Mouse (Mus musculus): ENCODE data around the gene Cdc42ep3. TPM values are rescaled to one million over a fixed set of nuclear protein-coding genes. Genes with fewer than 3 reads are reported as not detected.

The Cdc42ep3 gene
- total RNA-seq (2021), result 1 to 10 TPM; 3.4 to 5.1 TPM

DNA sequence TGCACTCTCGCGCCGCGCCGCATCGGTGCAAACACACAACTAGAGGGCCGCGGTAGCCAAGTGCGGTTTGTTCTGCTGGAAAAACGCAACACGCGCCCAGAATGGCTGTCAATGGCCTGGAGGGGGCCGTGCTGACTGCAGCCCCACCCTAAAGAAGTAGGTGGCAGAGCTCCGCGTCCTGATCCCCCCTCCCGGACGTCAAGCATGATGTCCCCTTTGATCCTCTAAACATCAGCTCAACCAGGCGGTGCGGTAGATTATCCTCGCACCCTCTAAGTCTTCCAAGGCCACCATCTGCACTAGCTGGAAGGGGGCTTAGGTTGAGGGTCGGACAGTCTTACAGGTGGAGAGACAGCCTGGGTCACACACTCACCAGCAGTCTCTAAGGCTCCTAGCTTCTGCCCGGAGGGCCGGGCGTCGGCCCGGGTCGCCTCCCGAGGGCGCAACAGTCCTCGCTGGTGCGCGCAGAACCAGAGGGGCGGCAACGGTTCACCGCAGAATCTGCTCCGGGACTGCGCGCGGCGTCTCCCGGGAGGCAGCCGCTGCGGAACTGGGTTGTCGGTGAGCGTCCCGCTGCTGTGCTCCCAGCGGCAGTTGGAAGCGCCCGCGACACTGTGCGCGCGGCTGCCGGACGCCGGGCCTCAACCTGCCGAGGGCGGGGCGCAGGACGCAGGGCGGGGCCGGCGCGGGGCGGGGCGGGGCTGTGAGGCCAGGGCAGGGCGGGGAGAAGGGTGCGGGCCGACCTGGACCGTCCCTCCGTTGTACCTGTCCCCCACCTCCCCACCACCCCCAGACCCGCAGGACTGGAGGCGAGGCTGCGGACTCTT is at the start of gene Cdc42ep3:
Cdc42ep3 (minus strand) TSS at position 648 of the 827 bp plus-strand sequence.
- peak; percentile 41 to 44 for DNase-seq

- DNase-seq, result no peak
Observed at GRCm38 (mm10) chr17:79400356-79400755, 45.5 kb upstream of the Cdc42ep3 start.

DNA sequence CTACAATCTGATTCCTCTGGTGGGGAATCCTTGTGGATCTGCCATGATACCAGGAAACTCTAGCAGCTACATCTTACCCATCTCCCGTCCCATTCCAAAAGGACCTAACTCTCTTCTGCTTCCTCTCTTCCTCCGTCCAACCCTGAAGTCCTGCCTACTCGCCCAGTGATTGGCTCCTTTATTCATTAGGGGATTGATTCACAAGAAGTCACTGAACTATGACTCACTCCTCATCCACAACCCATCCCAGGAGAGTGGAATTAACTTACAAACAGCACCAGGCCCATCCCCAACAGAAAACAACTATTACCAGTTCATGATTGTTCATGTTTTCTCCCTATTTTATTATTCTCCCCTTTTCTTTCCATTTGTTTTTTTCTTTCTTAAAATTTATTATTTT is 43.5 kb upstream of the Cdc42ep3 start:
- no peak for DNase-seq

GRCm38 (mm10) chr17:79394799-79395198 is 39.9 kb upstream of the Cdc42ep3 start:
- DNase-seq, result no peak

DNA sequence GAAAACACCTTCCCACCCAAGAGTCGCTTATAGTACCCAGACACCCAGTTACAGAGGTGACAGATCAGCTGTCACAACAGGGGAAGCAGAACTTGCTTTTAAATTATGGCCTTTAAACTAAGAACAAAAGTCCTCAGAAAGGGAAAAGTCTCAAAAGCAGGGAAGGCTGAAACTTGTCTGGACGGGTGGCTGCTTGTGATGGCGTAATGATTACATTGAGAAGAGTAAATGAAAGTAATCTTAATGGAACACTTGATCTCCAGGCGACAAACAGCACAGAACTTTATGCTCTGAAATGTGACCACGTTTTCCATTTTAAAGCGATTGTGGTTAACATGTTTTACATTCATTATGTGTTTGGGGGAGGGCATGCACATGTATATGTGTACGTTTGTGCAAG is 39.0 kb upstream of the Cdc42ep3 start:
- no peak for DNase-seq

DNA sequence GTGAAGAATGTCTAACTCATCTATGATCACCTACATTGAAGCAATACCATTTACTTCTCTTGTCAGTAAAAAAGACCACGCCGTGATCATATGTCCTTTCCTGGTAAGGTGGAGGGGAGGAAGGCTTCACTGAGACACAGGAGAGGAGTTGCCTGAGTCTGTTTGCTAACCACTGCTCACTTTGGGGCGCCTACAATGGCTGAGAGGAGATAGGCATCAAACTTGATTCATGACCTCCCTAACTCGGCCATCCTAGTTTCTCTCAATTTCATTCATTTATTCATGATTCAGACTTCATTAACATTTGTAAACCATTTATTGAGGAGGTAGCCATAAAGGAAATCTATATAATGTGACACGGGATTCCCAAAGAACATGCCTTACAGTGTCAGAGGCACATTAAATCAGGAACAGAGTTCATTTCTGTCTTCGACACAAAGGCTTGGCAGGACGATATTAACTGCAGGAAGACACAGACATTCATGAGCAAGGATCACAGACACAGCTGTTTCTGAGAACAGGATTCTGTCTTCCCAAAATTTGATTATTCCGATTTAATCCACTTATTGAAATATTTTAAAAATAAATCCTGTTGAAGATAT is 32.7 kb upstream of the Cdc42ep3 start:
- DNase-seq, result no peak

DNA sequence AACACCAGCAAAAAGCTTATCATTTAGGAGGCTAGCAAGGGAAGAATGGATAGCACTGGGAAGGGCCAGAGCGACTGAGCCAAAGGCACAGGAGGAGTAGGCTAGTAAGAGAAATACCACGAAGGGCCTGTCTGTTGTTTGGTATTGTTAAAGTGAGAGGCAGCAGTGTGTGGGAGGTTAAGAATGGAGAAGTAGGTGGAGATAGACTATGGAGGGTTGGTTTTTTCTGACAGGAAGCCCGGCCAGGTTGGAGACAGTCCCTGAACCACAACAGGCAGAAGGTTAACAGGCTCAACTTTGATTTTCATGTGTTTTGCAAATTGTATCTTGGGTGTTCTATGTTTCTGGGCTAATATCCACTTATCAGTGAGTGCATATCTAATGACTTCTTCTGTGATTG is 26.6 kb upstream of the Cdc42ep3 start:
- DNase-seq, result no peak

- no peak for DNase-seq
Observed at GRCm38 (mm10) chr17:79379191-79379590, 24.3 kb upstream of the Cdc42ep3 start.

DNA sequence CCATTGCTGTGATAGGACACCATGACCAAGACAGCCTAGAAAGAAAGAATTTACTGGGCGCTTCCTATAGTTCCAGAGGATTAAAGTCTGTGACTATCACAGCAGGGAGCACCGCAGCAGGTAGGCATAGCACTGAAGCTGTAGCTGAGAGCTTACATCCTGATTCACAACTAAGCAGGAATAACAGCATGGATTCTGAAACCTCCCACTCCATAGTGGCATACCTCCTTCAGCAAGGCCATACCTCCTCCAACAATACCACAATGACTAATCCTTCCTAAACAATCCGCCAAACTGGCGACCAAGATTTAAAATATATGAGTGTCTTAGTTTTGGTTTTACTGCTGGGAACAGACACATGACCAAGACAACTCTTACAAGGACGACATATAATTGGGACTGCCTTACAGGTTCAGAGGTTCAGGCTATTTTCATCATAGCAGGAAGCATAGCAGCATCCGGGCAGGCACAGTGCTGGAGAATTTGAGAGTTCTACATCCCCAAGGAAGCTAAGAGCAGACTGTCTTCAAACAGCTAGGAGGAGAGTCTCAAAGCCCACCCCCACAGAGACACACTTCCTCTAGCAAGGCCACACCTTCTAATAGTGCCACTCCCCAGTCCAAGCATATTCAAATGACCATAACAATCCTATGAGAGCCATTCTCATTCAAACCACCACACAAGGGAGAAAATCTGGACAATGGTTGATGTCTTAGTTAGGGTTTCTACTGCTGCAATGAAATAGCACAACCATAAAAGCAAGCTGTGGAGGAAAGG is 21.7 kb upstream of the Cdc42ep3 start:
- DNase-seq, result no peak

GRCm38 (mm10) chr17:79372973-79373372 is 18.1 kb upstream of the Cdc42ep3 start:
- DNase-seq, result no peak

DNA sequence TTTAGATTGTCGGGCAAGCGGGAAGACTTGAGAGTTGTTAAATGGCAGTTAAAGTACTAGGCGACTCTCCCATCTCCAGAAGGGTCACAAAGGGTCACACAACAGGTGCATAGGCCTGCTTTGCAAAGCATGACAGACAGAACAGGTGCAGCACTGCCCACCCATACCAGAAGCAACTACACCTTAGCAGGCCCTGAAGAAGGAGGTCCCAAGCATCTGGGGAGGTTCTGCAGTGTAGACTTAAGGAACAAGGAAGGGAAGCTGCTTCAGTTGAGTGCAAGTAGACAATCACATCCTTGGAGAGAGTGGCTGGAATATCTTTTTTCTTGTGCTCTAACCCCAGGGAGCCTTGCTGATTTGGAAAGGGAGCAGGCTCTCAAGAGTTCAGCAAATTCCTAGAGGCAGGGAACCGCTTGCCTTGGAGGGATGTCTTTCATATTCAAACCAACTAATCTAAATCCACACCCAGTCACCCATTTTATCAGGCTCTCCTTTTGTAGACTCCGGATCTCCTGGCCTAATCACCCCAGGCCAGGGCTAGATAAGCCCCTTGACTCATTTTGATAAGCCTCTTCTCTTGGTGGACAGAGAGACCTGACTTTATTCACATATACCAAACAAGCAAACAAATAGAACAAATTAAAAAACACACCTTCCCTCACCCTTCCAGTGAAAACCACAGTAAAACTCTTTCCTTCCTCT is 10.0 kb upstream of the Cdc42ep3 start:
- DNase-seq, result no peak

- DNase-seq, result no peak
Observed at GRCm38 (mm10) chr17:79356071-79356601, 1.2 kb upstream of the Cdc42ep3 start.

- peak; percentile 47 to 49 for DNase-seq
Observed at GRCm38 (mm10) chr17:79355271-79355991, 540 bp upstream of the Cdc42ep3 start.

GRCm38 (mm10) chr17:79354174-79354443 is 782 bp downstream of the Cdc42ep3 start:
- no peak for DNase-seq

GRCm38 (mm10) chr17:79353446-79354173 is 1.3 kb downstream of the Cdc42ep3 start:
- DNase-seq, result no peak

DNA sequence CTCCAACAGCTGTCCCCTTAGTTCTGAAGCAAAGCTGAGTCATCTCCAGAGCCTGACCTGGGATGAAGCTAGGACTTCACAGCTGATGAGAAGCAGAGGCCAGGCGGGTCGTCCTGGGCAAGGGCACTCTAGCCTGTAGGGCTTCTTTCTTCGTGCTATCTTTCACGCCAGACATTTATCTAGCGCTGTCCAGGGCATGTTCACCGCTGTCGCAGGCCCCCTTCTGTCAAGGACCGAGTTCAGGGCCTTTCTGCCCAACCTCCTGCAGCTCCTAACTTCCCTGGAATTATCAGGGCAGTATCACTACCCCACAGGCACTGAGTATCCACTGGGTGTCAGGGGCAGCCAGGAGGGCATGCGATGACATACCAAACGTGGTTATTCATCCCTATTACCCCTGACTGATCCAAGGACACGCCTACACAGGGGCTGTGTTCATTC is 4.1 kb downstream of the Cdc42ep3 start:
- no peak for DNase-seq

- DNase-seq, result no peak
Observed at GRCm38 (mm10) chr17:79349371-79349770, 5.5 kb downstream of the Cdc42ep3 start.

DNA sequence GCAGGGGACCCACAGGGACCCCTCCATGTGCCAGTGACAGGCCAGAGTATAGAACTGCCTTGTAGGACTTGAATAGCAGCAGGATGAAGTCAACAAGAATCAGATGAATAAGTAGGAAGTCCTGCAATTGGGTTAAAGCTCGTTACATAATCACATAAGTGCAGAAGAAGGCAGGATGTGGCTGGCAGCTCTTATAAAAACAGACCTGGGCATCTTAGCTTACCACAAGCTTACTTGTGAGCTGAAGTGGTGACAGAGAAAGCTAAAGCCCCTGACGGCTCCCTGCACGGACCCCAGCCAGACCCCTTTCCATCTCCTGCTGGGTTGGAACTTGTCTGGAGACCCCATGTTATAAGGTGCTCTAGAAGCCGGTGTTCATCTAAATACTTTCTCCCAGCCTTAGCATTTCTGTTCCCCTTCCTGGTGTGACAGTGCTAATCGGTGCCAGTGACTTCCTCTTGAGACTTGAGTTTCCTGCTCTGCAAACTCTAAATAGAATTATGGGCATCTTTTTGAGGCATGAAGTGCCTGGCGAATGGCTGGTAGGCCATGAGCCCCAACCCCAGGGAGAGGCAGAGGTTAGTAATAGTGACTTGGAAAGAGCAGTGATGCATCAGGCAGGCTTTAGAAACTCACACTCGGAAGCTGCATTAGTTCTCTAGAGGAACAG is 6.8 kb downstream of the Cdc42ep3 start:
- DNase-seq, result no peak

GRCm38 (mm10) chr17:79347291-79347690 is 7.6 kb downstream of the Cdc42ep3 start:
- no peak for DNase-seq

DNA sequence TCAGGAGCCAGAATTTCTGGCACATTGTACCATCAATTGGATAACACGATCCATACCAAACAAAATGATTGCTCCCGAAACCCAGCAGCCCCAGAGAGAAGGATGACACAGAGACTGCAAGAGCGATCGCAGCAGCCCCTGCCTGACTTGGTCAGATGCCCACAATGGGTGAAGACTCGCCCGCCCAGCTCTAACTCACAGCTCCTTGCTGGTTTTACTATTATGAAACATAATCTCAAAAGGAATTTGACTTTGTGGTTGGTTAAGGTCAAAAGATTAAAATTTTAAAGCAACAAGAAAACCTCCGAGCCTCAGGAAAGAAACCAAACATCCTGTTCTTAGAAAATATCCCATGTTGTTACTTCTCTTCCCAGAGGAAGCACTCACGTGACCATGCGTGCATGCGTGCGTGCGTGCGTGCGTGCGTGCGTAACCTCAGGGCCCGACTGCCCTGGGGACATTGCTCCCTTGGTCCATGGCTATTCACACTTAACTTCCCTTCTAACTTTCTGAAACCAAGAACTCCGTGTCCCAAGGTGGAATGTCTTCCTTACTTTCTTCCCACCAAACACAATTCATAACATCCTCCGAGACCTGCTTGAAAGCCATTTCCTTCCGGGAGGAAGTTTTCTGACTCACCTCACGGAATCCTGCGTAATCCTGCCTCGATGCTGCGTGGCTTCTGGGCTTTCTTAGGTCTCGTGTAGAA is 9.7 kb downstream of the Cdc42ep3 start:
- no peak for DNase-seq
